Mouse (Mus musculus): Measurements from ENCODE around the gene Endod1. TPM values are rescaled to one million over a fixed set of nuclear protein-coding genes. Genes with fewer than 3 reads are reported as not detected.
A peak's percentile ranks its signal among the peaks of the same experiment; 100 is the strongest.

The Endod1 gene
- total RNA-seq (2021): 10 to 100 TPM; 15.4 to 18.1 TPM
- long read RNA-seq, experiment 1, full-length matches to known transcripts: 30 of 32 reads
- long read RNA-seq, experiment 1, partial matches to known transcripts: 2 of 32 reads
- long read RNA-seq, experiment 1, other reads (novel, unspliced or antisense): 0 of 32 reads
- long read RNA-seq, experiment 2, full-length matches to known transcripts: 16 of 20 reads
- long read RNA-seq, experiment 2, partial matches to known transcripts: 0 of 20 reads
- long read RNA-seq, experiment 2, other reads (novel, unspliced or antisense): 4 of 20 reads

DNA sequence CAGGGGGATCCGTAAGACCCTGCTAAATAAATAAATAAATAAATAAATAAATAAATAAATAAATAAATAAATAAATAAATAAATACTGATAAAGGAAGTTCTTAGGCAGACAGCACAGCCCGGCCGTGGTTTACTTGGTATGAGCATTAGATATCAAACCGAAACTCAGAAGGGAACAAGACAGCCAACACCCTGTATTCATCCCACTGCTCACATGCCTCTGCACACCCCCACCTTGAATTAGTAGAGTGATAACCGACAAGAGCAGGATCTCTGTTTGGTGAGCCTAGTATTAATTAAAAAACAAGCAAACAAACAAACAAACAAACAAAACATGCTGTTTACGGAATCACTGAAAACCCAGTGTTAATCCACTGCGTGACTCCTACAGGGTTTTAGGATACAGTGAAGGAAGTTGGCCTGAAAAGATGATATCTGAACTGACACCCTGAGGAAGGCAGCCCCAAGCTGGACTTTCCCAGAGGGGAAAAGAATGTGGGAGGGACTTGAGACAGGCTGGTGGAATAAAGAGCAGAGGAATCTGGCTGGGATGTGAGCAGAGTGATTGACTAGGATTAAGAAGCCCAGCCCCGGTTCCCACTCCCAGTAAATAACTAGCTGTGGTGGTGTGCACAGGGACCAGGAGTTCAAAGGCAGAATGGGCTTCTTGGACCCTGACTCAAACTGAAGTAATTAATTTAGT, at the start of gene Endod1:
Endod1 (minus strand) TSS at position 155 of the 703 bp plus-strand sequence.
- peak in 1 of 2 experiments; percentile 21 for DNase-seq (ENCODE audit: low spot score in 2 of 2)

- no peak for DNase-seq (ENCODE audit: low spot score in 2 of 2)
These were observed 27.8 kb upstream of the Endod1 start for GRCm38 (mm10) chr9:14409153-14409552.

DNA sequence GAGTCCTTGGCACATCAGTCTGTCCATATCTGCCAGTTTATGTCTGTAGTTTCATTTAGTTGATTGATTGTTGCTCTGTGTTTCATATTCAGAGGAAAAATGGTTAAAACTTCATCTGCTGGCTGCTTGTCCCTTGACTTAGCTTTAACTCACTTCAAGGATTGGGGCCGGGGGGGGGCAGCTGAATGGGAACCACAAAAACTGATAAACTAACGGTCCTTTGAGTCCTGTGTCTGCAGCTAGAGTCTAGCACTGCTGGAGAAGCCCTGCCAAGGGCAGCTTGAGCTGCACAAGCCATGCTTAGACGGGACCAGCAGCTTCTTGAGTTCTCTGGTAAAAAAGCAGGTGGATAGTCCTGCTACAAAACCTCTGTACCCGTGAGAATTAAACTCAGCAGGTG, 26.7 kb upstream of the Endod1 start:
- no peak for DNase-seq (ENCODE audit: low spot score in 2 of 2)

DNA sequence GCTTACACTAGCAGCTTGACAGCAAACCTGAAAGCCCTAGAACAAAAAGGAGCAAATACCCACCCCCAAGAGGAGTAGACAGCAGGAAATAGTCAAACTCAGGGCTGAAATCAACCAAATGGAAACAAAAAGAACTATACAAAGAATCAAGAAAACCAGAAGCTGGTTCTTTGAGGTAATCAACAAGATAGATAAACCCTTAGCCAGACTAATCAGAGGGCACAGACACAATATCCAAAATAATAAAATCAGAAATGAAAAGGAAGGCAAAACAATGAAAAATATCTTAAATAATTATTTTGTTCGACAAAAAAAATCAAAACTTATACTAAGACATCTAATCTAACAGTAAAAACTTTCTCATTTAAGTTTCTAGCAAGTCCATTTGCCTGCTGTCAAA, 24.7 kb upstream of the Endod1 start:
- no peak for DNase-seq (ENCODE audit: low spot score in 2 of 2)

- no peak for DNase-seq (ENCODE audit: low spot score in 2 of 2)
These were observed 20.8 kb upstream of the Endod1 start for GRCm38 (mm10) chr9:14402099-14402498.

DNA sequence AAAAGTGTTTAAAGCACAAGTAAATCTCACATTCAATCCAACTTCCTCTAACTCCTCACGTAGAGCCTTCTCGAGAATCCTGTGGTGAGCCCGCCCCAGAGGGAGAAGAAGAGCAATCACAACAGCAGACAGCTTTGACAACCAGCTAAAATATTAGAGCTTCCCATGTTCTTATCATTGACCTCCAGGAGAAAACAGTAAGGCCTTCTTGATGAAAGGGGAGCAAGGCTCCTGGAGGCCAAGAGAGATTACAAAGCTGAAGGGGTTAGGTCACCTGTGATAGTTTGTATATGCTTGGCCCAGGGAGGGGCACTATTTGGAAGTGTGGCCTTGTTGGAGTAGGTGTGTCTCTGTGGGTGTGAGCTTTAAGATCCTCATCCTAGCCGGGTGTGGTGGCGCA, 19.1 kb upstream of the Endod1 start:
- no peak for DNase-seq (ENCODE audit: low spot score in 2 of 2)

- DNase-seq (ENCODE audit: low spot score in 2 of 2): no peak
These were observed 17.6 kb upstream of the Endod1 start for GRCm38 (mm10) chr9:14398946-14399345.

GRCm38 (mm10) chr9:14398084-14398483, 16.8 kb upstream of the Endod1 start:
- no peak for DNase-seq (ENCODE audit: low spot score in 2 of 2)

GRCm38 (mm10) chr9:14397449-14397819, 16.1 kb upstream of the Endod1 start:
- DNase-seq (ENCODE audit: low spot score in 2 of 2): no peak

DNA sequence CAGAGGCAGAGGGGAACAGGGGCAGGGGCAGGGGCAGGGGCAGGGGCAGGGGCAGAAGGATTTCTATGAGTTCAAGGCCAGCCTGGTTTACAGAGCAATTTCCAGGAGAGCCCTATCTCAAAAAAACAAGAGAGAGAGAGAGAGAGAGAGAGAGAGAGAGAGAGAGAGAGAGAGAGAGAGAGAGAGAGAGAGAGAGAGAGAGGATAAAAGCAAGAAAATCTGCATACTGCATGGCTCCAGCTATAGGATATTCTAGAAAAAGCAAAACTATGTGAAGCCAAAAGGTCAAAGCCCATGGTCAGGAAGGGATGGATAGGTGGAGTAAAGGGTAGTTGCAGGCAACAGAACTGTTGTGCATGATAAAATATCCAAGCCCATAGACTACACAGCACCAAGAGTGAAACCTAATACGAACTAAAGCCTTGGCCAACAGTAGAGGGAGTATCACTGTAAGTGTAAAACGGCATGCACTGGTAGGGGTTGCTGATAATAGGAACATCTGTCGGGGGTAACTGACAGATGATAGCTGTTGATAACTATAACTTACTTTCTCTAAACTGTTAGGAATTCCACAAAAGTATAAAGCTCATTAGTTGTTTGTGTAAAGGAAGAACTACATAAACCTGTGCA, 15.6 kb upstream of the Endod1 start:
- DNase-seq (ENCODE audit: low spot score in 2 of 2): no peak

- no peak for DNase-seq (ENCODE audit: low spot score in 2 of 2)
These were observed 14.8 kb upstream of the Endod1 start for GRCm38 (mm10) chr9:14396096-14396495.

DNA sequence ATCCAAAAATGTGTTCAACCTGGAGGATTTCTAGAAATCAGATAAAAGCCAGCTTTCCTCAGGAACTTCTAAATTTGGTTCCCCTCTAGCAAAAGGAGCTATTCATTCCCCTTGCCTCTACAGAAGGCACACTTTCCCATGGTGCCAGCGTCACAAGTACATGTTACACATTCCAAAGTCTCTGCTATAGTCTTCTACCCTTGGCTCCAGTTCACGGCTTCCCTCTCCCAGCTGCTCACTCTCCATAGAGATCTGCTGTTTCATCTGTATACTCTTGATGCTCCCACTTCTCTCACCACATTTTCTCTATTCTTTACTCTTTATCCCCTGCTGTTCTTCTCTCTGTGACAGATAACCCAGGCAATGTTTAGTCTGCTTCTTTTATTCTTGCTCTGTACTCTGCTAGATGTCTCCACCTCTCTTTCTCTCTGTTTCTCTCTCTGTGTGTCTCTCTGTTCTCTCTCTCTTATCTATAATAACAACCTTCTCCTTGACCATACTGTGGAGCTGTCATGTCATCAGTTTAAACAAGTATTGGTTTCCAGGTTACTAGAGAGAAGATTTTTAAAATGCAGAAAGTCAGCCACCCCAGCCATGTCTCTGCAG, 13.8 kb upstream of the Endod1 start:
- DNase-seq (ENCODE audit: low spot score in 2 of 2): no peak

DNA sequence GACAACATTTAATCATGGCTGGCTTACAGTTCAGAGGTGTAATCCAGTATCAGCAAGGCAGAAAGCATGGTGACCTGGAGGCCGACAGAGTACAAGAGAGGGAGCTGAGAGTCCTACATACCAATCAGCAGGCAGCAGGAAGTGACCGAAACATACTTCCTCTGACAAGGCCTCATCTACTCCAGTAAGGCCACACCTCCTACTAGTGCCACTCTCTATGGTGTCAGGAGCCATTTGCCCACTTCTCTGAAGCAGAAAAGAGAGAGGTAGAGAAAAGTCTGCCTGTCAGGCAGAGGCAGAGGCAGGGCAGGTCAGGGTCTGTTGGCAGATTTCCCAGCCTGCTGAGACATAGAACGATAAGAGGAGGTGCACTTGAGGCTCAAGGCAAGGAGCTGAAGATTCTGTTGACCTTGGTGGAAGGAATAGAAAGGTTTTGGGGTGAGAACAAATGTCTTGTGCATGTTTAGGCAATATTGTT, 10.6 kb upstream of the Endod1 start:
- no peak for DNase-seq (ENCODE audit: low spot score in 2 of 2)

DNA sequence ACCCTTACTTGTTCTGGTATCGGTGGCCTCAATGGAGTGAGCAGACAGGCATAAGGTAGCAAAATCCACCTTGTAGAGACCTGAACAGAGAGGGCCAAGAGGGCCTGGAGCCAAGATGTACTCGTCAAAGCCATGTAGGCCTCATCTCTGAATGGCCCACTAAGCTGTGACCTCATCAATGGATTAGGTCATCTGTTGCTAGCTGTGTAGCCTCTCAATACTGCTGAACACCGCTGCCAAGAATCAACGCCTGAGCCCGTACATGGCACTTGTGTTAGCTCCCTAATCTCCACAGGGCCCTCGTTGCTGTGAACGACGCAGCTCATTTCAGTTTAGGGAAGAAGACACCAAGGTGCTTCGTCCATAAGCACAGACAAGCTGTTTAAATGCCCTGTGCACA, 10.0 kb upstream of the Endod1 start:
- no peak for DNase-seq (ENCODE audit: low spot score in 2 of 2)

DNA sequence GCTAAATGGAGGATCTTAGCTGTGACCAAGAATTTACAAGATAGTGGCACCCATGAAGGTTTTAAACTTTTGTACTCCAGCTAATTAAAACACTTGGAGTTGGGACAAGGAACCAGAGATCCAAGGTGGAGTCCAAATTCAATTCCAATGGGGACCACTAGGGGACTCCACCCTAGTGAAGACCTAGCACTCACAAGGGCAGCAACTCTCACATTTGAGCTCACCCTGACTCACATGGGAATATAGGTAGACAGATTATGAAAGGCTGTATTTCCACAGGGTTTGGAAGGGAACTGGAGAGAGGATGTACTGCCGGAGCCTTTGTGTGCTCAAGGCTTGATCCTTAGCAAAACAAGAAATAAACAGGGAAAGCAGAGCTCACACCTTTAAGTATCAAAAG, 9.0 kb upstream of the Endod1 start:
- no peak for DNase-seq (ENCODE audit: low spot score in 2 of 2)

GRCm38 (mm10) chr9:14389050-14389621, 7.8 kb upstream of the Endod1 start:
- no peak for DNase-seq (ENCODE audit: low spot score in 2 of 2)

- DNase-seq (ENCODE audit: low spot score in 2 of 2): no peak
These were observed 6.7 kb upstream of the Endod1 start for GRCm38 (mm10) chr9:14388001-14388400.

- no peak for DNase-seq (ENCODE audit: low spot score in 2 of 2)
These were observed 5.5 kb upstream of the Endod1 start for GRCm38 (mm10) chr9:14386831-14387230.

- no peak for DNase-seq (ENCODE audit: low spot score in 2 of 2)
These were observed 4.4 kb upstream of the Endod1 start for GRCm38 (mm10) chr9:14385665-14386064.

GRCm38 (mm10) chr9:14383186-14383920, 2.0 kb upstream of the Endod1 start:
- no peak for DNase-seq (ENCODE audit: low spot score in 2 of 2)

- DNase-seq (ENCODE audit: low spot score in 2 of 2): no peak
These were observed 1.0 kb upstream of the Endod1 start for GRCm38 (mm10) chr9:14382256-14382791.
